Mouse (Mus musculus): ENCODE results near the gene Gm17720.

Gene Gm17720

DNA sequence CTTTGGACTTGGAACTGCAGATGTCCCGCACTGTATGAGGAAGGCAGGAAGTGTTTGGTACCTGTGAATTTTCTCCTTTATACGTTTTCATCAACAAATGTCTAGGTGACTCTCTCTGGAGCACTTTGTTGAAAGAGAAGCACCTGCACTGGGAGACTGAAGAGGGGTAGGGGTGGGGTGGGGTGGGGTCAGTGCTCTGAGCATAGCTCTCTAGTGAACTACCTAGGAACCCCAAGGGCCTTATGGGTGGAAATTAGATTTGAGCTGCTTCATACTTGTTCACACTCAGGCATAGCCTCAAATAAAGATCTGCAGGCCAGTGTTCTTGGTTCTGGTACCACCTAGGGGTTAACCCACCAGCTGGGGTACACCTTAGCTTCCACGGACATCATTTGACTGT, at the start of gene Gm17720:
Gene Gm17720, minus strand, starts transcription at position 101 of the 400 bp plus-strand sequence.
- no peak for DNase-seq (ENCODE audit: low spot score in 2 of 2)

DNA sequence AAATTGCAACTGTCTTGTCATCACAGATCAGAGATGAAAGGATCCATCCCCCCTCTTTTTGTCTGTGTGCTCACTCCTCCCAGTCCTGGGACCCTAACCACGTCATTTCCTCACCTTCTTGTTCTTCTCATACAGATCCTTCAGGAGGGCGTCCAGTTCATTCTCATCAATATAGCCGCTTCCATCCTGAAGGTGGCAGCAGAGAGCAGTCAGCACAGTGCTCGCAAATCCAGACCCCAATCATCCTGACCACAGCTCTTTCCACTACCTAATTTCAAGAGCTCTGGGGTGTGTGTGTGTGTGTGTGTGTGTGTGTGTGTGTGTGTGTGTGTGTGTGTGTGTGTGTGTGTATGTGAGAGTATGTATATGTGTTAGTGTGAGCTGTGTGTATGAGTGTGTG, 43.0 kb upstream of the Gm17720 start:
- DNase-seq (ENCODE audit: low spot score in 2 of 2) = peak; percentile 66 to 69

DNA sequence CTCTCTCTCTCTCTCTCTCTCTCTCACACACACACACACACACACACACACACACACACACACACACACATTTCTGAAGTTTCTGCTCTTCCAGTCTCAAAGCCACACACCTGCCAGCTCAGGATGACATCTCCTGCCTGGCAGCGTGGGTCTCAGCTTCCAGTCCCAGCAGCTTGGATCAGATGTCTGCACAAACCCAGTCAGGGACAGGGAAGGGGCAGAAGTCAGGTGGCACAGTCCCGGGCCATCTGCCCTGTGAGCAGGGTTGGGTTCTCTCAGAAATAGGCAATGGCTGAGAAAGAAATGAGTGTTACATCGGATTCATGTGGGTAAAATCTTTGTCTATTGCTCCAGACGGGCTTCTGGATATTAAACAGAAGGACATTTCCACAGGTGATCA, 38.2 kb upstream of the Gm17720 start:
- no peak for DNase-seq (ENCODE audit: low spot score in 2 of 2)

DNA sequence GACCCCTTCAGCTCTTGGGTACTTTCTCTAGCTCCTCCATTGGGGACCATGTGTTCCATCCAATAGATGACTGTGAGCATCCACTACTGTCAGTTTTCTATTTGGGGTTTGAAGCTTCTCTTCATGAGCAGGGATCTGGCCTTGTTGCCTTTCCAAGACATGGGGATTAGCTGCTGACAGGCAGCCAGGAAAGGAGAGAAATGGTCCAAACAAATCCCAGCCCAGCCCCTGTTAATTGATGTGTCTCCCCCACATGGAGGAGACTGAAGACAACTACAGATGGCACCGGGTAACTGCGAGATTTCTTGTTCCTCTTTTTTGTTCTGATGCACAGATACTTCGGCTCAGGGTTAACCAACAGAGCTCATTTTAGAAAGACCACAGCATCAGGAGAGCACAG, 37.6 kb upstream of the Gm17720 start:
- DNase-seq (ENCODE audit: low spot score in 2 of 2) = no peak

DNA sequence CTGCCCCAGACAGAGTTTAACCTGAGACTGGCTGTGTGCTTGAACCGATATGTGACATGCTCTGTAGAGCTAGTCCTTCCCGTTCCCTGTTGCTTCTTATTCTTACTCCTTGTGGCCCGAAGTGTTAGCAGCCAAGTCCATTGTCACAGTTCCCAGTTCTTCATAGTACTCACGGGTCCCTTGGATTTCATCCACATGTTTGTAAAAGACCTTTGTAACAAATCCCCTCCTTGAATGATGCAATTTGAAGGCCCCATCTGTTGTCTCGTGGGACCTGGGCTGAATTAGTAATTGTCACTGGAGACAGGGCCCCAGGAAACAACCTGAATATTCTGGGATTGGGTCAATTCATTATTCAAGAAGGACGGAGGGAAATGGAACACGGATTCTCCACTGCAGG, 33.0 kb upstream of the Gm17720 start:
- DNase-seq (ENCODE audit: low spot score in 2 of 2) = no peak

DNA sequence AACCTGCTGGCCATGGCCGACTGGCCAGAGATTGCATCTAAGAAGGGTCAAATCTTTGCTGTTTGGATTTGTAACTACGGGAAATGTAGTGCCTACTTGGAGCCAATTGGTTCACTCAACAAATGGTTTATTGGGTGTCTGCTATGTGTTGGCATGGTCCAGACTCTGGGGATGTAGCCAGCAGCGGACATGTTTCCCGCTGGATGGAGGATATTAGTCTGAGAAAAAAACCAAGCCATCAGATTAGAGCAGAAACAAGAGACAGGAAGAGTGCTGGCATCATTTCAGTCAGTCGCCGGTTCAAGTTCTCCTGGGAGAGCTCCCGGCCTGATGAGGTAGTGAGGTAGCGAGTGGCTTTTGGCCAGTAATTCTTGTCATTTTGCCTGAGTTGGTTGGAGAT, 31.7 kb upstream of the Gm17720 start:
- no peak for DNase-seq (ENCODE audit: low spot score in 2 of 2)

DNA sequence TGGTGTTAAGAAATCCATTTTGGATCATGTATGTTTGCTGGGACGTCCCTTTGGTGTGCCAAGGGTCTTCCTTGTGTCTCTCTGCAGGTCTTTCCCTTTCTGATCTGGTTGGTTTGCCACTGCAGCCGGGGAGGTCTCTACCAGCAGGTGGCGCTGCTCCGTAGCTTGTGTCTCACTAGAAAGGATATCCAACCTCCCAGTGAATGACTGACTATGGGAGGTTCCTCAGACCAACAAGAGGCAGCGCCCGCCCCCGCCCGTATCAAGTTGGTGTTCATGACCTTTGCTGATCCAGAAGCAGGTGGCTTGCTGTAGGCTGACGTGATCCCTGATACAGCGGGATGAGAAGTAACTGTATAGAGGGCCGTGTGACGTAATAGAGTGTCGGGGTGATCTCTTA, 28.0 kb upstream of the Gm17720 start:
- peak; percentile 88 to 90 for DNase-seq (ENCODE audit: low spot score in 2 of 2)

DNA sequence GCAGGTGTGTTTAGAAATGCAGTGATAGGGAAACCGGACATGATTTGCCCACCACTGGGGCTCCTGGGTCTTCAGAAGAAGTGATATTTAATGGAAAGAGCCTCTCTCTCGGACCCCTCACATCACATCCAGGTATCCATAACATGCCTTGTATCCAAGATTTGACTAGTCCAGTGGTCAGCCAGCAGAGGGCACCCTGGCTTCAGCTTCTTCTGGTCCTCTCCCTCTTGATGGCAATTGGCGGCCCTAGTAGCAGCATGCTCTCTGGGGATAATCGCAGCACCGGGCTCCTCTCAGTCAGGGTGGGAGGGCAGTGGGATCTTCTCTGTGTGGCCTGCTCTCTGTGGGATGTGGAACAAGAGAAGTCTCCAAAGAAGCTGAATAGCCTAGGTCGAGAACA, 17.2 kb upstream of the Gm17720 start:
- DNase-seq (ENCODE audit: low spot score in 2 of 2) = peak; percentile 35 to 36

DNA sequence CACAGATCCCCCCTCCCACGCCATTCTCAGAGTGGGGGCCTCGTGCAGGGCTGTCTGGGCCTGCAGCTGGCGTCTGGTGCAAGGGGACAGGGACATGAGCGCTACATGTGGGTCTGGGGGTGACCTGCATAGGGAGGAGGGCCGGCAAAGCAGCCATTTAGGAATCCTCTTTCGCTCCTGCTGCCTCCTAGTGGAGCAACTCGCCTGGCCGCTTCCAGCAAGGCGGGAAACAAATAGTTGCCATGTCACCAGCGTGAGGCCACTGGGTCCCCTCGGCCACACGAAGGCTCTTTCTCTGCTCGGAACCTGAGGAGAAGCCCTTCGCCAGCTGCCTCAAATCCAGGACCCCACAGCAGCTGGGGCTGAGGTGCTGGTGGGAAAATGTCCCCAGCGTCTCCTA, 877 bp downstream of the Gm17720 start:
- DNase-seq (ENCODE audit: low spot score in 2 of 2) = no peak

DNA sequence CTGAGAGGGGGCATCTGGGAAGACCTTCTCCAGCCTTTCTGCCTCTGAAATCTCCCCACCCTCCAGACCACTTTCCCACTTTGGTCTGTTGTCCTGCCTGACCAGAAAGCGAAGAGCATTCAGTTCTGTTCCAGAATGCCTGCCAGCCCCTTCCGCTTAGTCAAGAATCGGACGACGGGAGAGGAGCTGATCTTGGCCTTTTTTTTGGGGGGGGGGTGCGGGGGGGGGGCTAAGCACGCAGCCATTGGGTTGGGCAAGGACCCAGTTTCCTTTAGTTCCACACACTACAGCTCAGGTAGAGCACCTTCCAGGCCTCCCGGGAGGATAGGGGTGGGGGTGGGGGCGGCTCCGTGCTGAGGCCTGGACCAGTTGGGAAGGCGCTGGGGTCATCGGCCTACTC, 1.6 kb downstream of the Gm17720 start, which contains the start of gene Gm21964:
Gene Gm21964, plus strand, starts transcription at position 301 of the 400 bp plus-strand sequence.
- no peak for DNase-seq (ENCODE audit: low spot score in 2 of 2)

DNA sequence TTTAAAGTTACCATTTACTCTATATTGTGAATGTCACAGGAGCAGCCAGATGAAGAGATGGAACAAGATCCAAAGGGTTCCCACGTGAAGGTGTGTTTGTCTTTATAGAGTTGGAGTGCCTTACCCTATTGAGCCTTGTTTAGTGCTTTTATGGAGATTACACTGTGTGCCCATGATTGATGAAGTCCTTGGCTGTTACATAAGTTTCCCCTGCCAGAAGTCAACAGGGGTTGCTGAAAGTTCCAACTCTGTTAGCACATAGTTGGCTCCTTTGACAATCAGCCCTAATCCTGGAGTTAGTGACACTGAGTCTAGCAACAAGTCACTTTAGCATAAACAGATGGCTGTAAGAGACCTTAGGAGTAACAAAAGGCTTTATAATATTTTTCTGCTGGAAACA, 10.7 kb downstream of the Gm17720 start:
- no peak for DNase-seq (ENCODE audit: low spot score in 2 of 2)

DNA sequence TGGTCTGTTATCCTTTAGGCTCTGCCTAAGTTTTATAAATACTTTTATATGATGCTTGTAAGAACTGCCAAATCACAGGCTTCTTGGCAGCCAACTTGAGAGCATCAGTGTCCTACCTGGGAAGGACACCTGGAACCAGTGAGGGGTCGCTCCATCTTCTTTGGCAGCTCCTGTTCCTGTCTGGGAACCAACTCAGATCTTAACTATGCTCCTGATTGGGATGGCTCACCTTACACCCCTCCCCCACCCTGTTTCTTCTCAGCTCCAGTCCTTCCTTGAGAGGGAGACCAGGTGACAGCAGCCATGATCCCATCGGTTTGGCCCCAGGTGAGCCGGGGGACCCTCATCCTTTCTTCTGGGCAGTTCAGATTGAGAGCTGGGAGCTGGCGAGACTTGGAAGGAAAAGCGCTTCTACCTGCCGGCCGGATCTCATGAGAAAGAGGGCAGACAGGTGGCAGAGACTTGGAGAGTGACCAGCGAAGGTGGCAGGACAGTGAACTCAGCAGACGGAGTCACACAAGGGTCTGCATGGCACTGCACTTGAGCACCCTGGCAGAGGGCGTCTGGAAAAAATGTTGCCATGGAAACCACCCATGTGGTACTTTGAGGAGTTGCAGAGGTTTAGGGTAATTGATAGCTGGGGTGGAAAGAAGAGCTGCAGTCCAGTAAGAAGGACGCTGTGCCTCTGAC, 20.0 kb downstream of the Gm17720 start:
- no peak for DNase-seq (ENCODE audit: low spot score in 2 of 2)

DNA sequence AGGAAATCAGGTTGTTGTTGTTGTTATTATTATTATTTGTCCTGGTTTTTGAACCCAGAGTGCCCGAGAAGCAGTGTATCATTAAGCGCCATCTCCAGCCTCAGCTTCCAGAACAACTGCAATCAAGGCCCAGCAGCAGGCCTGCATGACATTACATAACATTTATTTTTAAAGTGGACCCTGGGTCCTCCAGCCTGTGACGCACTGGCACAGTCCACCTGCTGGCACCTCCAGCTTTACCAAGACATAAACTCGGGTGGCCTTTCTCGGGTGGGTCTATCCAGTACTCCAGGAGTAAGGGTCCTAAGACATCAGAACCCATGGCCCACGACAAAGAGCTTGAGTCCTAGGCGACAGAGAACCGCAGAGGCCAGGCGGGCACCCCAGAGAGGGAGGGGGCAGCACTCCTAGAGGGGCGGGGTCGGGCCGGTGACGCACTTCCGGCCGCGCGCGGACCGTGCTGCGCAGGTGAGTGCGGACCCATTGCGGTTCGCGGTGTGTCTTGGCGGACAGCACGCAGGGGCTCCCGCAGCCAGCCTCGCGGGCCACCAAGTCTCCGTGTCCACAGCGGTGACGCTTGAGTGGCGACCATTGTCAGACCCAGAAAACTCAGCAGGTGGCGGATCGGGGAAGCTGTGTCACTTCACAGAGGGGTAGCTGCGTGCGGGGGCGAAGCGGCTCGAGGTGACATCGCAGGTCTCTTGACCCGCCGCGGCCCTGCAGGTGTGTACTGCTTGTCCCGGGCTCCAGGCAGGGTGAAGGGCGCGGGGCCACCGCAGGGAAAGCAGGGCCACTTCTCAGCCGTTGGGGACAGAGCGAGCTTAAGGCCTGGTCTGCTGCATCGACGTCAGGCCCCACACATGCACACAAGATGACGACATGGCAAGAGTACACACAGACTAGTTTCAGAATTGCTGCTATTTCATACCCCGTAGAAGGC, 23.0 kb downstream of the Gm17720 start, which contains the start of gene Zfp612:
Gene Zfp612, plus strand, starts transcription at position 465 of the 940 bp plus-strand sequence.
- DNase-seq (ENCODE audit: low spot score in 2 of 2) = peak; percentile 71 to 74

DNA sequence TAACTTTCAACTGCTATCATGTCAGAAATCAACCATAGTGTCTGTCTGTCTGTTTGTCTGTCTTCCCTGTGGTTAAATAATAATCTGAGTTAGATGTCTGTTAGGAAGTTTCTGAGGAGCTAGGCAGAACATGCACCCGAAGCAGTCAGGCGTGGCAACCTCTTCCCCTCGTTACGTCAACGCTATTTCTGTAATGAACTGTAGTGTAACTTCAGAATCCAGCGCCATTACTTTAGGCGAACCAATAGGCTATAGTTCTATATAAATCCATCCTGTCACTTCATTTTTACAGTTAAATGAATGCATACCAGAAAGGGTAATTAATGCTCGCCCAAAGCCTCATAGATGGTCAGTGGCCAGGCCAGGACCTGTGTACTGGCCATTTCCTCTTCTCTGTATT, 28.1 kb downstream of the Gm17720 start:
- DNase-seq (ENCODE audit: low spot score in 2 of 2) = no peak

DNA sequence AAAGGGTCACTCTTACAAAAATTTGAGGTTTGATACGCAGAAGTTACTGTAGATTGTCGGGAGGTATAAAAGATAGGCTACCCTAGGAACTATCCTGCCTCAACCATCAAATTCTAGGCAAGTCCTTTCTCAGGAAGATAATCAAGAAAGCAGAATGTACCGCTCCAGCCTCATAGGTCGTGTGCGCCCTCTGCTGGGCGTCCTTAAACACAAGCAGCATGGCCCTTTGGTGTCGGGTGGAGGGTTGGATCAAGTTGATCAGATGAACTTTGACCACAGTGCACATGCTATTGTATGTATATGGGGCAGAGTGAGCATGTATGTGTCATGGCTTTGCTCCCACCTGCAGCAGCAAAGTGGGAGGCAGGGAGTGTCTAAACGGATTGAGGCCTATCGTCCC, 31.0 kb downstream of the Gm17720 start:
- DNase-seq (ENCODE audit: low spot score in 2 of 2) = peak; percentile 72 to 74

DNA sequence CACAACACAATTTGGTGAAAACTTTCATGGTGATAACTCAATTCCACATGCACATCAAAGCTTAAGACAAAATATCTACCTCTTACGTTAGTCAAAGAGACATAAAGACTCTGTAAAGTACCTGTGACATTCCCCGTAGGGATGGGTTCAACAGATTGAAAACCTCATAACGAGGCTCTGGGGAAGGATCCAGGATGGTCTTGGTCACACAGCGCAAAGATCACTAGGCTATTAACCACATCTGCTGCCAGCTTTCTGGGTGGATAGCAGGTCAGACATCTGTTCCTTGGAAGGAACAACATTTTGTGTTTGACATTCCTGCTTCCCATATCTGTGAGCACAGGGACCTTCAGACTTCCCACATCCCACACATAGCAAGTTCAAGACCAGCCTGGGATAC, 32.8 kb downstream of the Gm17720 start:
- DNase-seq (ENCODE audit: low spot score in 2 of 2) = no peak

DNA sequence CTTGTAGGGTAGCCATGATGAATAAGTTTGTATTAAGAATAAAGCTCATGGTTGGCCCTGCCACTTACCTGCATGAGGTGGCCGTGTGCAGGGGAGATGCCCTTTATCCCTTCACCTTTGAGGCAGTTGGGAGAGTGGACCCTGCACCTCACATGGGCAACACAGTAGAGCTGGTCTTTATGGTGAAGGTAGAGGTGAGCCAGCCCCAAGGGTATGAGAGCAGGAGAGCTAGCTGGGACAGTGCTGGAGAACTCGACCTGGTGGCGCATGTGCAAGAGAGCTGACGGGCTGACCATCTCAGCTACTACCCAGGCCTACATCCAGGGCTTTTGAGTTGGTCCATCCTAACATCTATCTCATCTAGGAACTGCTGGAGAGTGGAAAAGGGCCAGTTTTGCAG, 36.9 kb downstream of the Gm17720 start:
- no peak for DNase-seq (ENCODE audit: low spot score in 2 of 2)

DNA sequence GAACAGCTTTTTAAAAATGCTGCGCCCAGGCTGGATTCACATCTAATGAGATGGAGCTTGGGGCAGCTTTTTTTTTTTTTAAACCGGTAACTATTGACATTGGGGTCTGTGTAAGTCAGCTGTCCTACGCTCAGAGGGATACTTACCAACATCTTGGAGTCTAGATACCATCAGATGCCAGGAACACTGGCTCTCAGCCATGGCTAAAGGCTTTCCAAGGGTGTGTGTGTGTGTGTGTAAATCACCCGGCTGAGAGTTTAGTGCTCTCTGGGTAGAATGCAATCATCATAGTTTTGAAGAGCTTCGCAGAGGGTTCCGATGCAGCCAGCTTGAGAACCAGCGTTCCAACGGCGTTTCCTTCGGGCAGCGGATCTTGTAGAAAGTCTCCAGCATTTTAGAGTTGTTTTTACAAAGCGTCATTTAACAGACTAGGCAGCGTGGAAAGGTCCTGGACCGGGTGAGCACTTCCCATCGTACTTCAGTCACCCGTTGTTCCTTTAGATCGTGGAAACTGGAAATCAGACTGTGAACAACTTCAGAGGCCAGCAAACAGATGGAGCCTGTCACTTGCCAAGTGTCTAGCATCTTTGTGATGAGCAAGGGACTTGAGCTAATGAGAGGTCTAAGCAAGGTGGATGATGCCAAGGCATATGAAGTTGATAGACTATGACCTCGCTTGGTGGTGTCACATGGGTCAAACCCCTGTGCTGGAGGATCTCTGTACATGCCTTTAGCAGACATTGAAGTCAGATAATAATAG, 37.8 kb downstream of the Gm17720 start:
- no peak for DNase-seq (ENCODE audit: low spot score in 2 of 2)

DNA sequence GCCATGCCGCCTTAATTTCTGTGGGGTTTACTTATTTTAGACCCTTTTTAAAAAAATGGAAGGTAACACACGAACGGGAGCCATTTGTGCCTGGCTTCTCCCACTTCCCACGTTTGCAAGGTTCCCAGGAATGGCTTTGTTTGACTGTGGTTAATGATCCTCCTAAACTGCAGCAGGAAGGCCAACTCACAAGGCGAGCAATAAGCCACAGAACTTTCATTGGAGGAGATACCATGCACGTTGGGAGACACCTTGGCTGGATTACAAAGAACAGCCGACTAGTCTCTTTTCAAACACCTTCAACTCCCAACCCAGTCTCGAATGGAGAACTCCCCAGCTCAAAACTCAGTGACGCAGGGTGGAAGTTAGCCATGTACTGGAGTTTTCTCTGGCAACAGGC, 38.4 kb downstream of the Gm17720 start:
- DNase-seq (ENCODE audit: low spot score in 2 of 2) = no peak

DNA sequence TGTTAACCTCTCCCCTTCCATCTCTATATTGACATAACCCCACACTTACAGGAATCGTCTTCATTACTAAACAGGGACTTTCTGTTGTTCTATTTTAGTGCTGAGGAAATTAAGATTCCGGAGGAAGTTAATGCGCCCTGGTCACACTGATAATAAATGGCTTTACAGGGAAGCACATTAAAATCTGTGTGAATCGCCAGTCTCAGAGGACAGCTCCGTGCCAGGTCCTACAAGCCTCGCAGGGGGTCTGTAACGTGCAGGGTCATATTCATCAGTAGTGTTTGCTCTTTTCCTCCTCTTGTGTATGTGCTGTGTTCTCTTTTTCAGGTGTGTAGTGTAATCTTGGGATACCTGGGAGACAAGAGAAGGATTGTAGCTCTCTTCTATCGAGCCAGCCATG, 44.3 kb downstream of the Gm17720 start:
- no peak for DNase-seq (ENCODE audit: low spot score in 2 of 2)

DNA sequence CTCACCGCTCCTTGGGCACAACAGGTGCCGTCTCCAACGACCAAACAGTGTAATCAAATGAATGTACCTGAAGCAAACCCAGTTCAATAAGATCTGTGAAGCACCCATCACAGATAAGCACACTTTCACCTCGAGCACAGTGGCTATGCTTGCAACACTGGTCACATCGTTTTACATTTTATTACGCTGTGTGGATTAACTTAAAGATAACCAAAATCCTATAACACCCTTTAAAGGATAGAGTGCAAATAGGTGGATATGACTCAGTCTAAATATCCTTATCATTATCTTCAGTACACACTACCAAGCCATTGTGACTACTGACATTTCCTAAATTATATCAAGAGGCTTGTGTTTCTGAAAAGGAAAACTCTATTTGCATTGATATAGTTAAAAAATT, 51.3 kb downstream of the Gm17720 start:
- DNase-seq (ENCODE audit: low spot score in 2 of 2) = no peak

DNA sequence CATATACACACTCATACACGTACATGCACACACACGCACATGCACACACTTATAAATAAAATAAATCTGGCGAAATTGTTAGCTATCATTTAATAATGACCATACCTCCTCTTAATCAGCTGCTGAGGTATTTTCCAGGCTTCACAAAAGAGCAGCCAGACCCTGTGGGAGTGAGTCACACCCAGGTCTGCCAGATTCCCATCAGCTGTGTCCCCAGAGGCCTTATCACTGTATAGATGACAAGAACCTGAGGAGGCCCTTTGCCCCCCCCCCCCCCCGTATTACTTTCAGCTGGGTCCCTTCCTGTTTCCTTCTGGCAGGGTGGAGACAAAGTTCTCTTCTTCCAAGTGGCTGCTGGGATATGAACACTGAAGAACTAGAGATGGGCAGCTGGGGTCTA, 62.0 kb downstream of the Gm17720 start:
- no peak for DNase-seq (ENCODE audit: low spot score in 2 of 2)

Measured in right cerebral cortex, adult 2 months (tissue).